Mouse (Mus musculus): ENCODE measurements at regions not wholly inside any gene's neighbourhood (a gene's known extent, or its start where the extent isn't known, plus 50 kb on each side); places are given as distances from the start of the nearest gene placed in this dataset.

DNA sequence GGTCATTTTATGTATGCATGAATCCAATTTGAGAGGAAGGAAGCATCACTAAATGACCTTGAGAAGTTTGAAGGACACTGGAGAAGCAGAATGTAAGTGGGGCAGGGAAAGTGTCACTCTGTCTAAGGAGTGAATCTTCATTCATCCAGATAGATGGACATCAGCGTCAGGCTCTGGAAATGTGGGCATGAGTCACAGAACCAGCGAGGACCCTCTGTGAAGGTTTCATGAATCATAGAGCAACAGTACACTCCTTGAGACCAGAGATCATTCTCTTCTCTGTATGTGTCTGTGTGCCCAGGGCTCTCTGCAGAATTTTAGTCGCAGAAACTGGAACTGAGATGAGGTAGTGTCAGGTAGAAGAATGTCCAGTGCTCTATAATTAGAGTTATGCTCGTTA, 62.4 kb upstream of the Lypd6 start:
- DNase-seq (ENCODE audit: extremely low spot score in 1 of 2, low spot score in 2 of 2), result no peak
- intact Hi-C loops (cut with DNase I), result no loop called here

DNA sequence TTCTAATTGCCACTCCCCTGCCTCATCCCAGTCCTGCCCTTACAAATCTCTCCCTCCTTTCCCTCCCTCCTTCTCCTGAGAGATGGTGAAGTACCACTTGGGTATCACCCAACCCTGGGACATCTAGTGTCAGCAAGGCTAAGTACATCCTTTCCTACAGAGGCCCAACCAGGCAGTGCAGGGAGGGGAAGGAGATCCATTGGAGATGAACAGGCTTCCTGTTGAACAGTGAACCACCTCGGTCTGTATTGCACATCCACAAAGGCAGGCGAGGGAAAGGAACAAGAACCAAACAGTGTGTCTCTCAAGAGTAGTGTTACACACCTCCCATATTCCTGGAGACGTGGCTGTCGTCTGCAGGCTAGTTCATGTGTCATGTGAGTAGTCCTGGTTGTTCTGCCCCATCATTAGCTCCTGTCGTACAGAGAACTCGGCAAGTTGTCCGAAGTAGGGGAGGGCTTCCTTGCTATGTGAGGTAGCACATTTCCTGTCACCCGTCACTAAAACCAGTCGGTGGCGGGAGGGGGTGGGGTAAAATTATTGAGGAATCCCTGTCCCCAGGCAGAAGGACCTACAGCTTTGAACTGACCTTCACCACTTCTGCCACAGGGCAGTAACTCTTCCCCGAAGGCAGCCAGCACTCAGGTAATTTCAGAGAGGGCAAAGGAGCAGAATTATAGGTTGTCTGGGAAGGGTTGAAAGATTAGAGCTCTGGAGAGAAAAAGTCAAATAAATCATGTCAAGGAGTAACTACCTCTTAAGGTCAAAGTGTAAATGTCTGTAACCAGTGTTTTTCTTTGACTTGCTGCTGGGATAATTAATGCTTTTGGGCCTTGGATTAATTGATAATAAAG, 61.3 kb upstream of the Lypd6 start:
- intact Hi-C loops (cut with DNase I), result no loop called here

DNA sequence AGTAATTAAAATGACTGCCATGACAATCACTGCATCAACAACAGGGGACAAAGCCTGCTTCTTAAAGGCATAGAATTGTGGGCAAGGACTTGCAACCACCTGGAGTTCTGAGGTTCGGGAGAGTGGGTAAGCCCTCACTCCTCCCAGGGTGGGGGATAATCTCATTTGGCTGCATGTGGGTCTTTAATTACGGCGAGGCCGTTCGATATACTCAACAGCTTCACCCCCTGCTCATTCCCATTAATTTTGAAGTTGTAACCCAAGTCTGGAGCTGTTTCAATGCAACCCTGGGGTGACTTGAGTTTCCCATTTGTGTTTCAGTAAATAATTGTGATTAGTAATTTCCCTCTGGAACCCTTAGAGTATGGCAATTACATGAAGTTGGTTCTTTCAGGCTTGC, 57.9 kb upstream of the Lypd6 start:
- DNase-seq (ENCODE audit: extremely low spot score in 1 of 2, low spot score in 2 of 2), result no peak
- intact Hi-C loops (cut with DNase I), result no loop called here

More for the DNA sequence above, 61.3 kb upstream of the Lypd6 start:
- no peak for DNase-seq (ENCODE audit: extremely low spot score in 1 of 2, low spot score in 2 of 2)

DNA sequence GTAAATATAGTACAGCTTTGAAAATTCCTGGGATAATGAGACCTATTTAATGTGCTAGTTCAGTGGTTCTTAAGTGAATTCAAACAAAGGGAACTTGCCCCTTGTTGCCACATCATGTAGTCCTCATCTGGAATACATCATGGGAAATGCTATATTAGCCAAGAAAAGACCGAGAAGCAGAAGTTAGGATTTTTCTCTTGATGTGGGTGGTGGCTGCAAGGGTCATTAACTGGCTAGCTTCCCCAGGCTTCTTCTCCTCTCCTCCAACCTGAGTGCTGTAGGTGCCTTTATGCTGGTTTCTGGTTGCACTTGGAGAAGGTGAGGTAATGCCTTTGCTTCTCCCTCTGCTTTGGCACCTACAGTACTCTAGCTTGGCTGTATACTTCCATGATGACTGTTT, 55.8 kb upstream of the Lypd6 start:
- no peak for DNase-seq (ENCODE audit: extremely low spot score in 1 of 2, low spot score in 2 of 2)
- intact Hi-C loops (cut with DNase I), result no loop called here

DNA sequence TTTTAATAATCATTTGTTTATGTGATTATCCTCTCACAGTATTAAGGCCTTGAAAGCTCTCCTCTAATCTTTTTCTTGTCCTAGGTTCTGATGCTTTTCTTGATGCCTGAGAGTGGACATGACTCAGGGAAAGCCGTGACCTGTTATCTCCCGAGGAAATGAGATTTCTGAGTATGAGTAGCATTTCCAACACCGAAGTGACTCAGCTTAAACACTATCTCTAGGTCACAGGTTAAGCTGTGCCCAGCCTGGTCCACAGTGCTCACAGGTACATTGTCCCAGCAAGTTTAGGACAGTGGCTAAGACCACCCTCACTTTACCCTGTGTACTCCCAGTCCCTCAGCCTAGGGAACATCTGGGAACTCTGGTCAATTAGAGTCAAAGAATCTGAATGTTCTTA, 53.9 kb upstream of the Lypd6 start:
- intact Hi-C loops (cut with DNase I), result no loop called here
- DNase-seq (ENCODE audit: extremely low spot score in 1 of 2, low spot score in 2 of 2), result no peak

DNA sequence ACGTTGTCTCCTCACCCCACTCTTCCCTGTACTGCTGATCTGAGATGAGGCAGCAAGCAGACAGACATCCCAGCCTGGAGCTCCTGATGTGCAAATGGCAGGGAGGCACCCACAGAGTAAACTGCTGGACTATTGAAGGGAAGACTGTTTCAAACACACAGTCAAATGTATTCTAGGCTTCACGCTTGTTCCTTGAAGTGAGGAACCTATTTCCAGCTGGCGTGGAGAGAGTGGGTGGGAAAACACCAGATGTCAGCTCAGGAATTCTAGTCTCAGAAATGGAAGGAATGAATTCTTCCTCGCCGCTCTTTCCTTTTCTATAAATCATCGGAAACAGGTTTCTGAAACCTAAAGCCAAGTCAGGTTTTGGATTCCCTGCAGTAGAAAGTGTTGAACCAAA, 53.0 kb upstream of the Lypd6 start:
- intact Hi-C loops (cut with DNase I), result no loop called here

DNA sequence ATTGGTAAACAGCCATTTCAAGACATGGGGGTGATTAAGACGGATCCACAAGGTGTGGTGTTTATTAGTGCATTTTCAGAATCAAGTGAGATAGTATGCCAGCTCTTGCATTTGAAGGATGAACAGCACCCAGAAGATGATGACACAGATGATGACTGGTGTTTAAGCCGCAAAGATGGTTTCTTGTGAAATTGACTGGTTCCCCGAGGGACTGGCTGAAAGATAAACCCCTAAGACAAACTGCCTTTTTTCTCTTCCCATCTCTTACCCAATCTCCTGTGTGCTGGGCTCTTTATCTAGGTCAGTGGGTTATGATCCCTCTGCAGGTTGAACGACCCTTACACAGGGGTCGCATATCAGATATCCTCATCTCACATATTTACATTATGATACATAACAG, 52.3 kb upstream of the Lypd6 start:
- intact Hi-C loops (cut with DNase I), result no loop called here
- no peak for DNase-seq (ENCODE audit: extremely low spot score in 1 of 2, low spot score in 2 of 2)

More for the DNA sequence above, 53.0 kb upstream of the Lypd6 start:
- DNase-seq (ENCODE audit: extremely low spot score in 1 of 2, low spot score in 2 of 2), result peak in 1 of 2 experiments; percentile 51

DNA sequence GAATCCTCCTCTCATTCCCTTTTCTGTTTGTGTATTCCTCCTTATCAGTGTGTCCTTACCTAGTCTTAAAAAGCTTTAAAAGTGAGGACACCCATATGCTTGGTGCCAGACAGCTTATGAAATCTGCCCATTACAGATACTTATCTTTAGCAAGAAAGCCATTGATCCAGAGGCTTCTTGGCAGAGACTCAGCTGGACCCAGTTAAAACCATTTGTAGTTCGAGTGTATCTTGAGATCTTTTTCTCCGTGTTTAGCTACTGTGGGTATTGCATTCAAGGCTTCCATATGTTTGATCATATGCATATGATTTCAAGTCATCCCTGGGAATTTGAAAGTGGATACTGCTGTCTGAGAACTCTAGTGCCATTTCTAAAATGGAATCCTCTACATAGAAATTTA, 51.5 kb upstream of the Lypd6 start:
- intact Hi-C loops (cut with DNase I), result no loop called here

More for the DNA sequence above, 51.5 kb upstream of the Lypd6 start:
- DNase-seq (ENCODE audit: extremely low spot score in 1 of 2, low spot score in 2 of 2), result peak in 1 of 2 experiments; percentile 45
